Mouse (Mus musculus) stomach, postnatal 0 days (tissue): ENCODE measurements around the gene Cdcp1. TPM values are rescaled to one million over a fixed set of nuclear protein-coding genes. Genes with fewer than 3 reads are reported as not detected.

Experiments
- ATAC-seq: fragments of 200-750 bp; cut with Nextera tagmentation; 2 replicates; pipeline ENCODE4 v1.8.0; 2017; ENCODE audit not compliant: low FRiP score, low TSS enrichment
- DNase-seq: peaks from one replicate; pipeline ENCODE4 v3.0.0-alpha.2; 2016; ENCODE audit warnings: low spot score
- H3K27ac ChIP-seq: fragments of 300-500 bp; sonication (generic); replicated peaks from 2 replicates; pipeline ENCODE4 v1.5.1; 2014; ENCODE audit warnings: mild to moderate bottlenecking, control low read depth
- H3K27me3 ChIP-seq: fragments of 300-500 bp; sonication (generic); 2 replicates; pipeline ENCODE4 v1.6.1; 2014; ENCODE audit warnings: low read length; ENCODE audit not compliant: control insufficient read depth, insufficient read depth
- H3K36me3 ChIP-seq: fragments of 300-500 bp; sonication (generic); 2 replicates; pipeline ENCODE4 v1.6.1; 2014; ENCODE audit warnings: low read length, mixed read lengths; ENCODE audit not compliant: control insufficient read depth, insufficient read depth
- H3K4me1 ChIP-seq: fragments of 300-500 bp; sonication (generic); replicated peaks from 2 replicates; pipeline ENCODE4 v1.6.1; 2014; ENCODE audit warnings: antibody characterized with exemption; ENCODE audit not compliant: control insufficient read depth, insufficient read depth
- H3K4me2 ChIP-seq: fragments of 300-500 bp; sonication (generic); replicated peaks from 2 replicates; pipeline ENCODE4 v1.6.1; 2014; ENCODE audit warnings: low read depth, mild to moderate bottlenecking, control low read depth, moderate library complexity
- H3K4me3 ChIP-seq: fragments of 300-500 bp; sonication (generic); 2 replicates; pipeline ENCODE4 v1.5.1; 2014; ENCODE audit warnings: low read depth, low read length, control low read depth
- H3K9ac ChIP-seq: fragments of 300-500 bp; sonication (generic); 2 replicates; pipeline ENCODE4 v1.6.1; 2014; ENCODE audit warnings: mild to moderate bottlenecking, low read length, control low read depth, mixed read lengths
- H3K9me3 ChIP-seq: fragments of 300-500 bp; sonication (generic); 2 replicates; pipeline ENCODE4 v1.6.1; 2016; ENCODE audit warnings: low read length; ENCODE audit not compliant: control insufficient read depth
- CTCF ChIP-seq: IDR thresholded peaks from 2 replicates; pipeline ENCODE4 v1.5.1; 2016; ENCODE audit warnings: antibody characterized with exemption, low read depth, mild to moderate bottlenecking, moderate library complexity
- EP300 ChIP-seq: optimal IDR thresholded peaks from 2 replicates; pipeline ENCODE3; 2016; ENCODE audit warnings: antibody characterized with exemption
- WGBS: fragments of 180-500 bp; shearing (Covaris S2); extraction: QIAGEN DNeasy Blood & Tissue Kit; methylation state at CpG from one replicate; pipeline ENCODE4 v1.1.7; 2014; 5-methylcytosine and 5-hydroxymethylcytosine counted together
- polyA plus RNA-seq: library from polyadenylated mRNA; unstranded; fragments of >200 nt; fragmentation: Nextera tagmentation; extraction: Ambion mirVana; gene quantifications from 2 replicates; pipeline ENCODE4 v1.2.1, GENCODE M21; 2015

Gene Cdcp1
- polyA plus RNA-seq, 1 experiment from 2014 or later = 7.4 TPM

- no peak for ATAC-seq
These were observed 24.4 kb upstream of the Cdcp1 start for GRCm38 (mm10) chr9:123240271-123240670.

GRCm38 (mm10) chr9:123239651-123240050, 23.8 kb upstream of the Cdcp1 start:
- H3K4me2 ChIP-seq = no peak overlapping the region
- H3K9ac ChIP-seq = no peak overlapping the region
- WGBS = 54% methylated on average over 2 of the region's 2 CpGs
- H3K4me3 ChIP-seq = no peak overlapping the region
- no peak for ATAC-seq
- H3K36me3 ChIP-seq = no peaks in the 10 kb centered on the region
- H3K4me1 ChIP-seq = peaks cover 5% of the 10 kb centered on the region; the same call in 1 of the 2 replicates
- H3K27ac ChIP-seq = peak overlapping the region; percentile 72
- DNase-seq = no peak
- no peaks in the 10 kb centered on the region for H3K27me3 ChIP-seq
- no peak for TF ChIP-seq EP300
- no peak for TF ChIP-seq CTCF
- H3K9me3 ChIP-seq = no peaks in the 10 kb centered on the region

More at GRCm38 (mm10) chr9:123240271-123240670, 24.4 kb upstream of the Cdcp1 start:
- Histone ChIP-seq H3K4me2 (no peak overlapping the region), H3K36me3 (no peaks in the 10 kb centered on the region), H3K4me3 (no peak overlapping the region), H3K4me1 (peaks cover 5% of the 10 kb centered on the region; the same call in 1 of the 2 replicates), H3K27ac (no peak overlapping the region), H3K9me3 (no peaks in the 10 kb centered on the region), H3K27me3 (no peaks in the 10 kb centered on the region), H3K9ac (no peak overlapping the region)
- no peak for DNase-seq
- TF ChIP-seq EP300 (no peak), CTCF (no peak)
- WGBS = 95% methylated on average over 5 of the region's 5 CpGs

DNA sequence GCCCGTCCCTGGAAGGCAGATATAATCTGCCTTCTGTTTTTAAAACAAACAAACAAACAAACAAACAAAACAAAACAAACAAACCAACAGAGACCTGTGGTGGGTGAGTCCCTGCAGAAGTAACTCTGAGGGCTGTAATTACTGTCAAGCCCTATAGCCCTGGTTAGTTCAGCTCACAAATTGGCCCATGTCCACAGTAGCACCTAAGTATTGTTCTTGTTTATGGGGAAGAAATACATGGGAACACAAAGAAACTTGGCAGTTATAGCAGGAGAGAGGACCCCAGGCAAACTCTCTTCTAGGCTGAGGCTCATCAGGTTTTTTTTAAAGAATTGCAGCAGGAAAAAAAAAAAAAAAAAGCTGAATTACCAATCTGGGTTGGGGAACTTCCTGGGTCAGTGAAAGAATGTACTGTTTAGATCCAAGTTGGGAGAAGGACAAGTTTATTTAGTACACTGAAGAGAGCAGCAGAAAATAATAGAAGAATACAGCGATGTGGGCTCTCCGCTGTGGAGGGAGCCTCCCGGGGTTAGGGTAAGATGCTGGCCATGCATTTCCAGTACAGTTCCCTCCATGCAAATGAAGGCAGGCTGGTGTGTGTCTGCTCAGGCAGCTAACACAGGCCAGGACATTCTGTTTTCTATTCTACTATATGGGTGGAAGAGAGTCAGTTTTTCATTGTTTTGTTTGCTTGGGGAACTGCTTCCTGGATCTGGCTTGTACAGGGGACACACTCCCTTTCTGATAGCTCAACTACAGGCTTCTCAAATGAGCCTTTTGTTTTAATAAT, 22.6 kb upstream of the Cdcp1 start:
- Histone ChIP-seq H3K4me3 (no peak overlapping the region), H3K4me1 (peaks cover 5% of the 10 kb centered on the region; the same call in 1 of the 2 replicates), H3K27me3 (no peaks in the 10 kb centered on the region), H3K9me3 (no peaks in the 10 kb centered on the region), H3K9ac (no peak overlapping the region), H3K27ac (peak overlapping the region; percentile 72), H3K36me3 (no peaks in the 10 kb centered on the region), H3K4me2 (peak overlapping the region; percentile 14; the same call in 1 of the 2 replicates)
- DNase-seq (no peak), ATAC-seq (peak; percentile 38; the same call in 1 of the 2 replicates)
- TF ChIP-seq EP300 = no peak
- TF ChIP-seq CTCF = no peak
- 42% methylated on average over 4 of the region's 4 CpGs for WGBS

GRCm38 (mm10) chr9:123237739-123238138, 21.9 kb upstream of the Cdcp1 start:
- peak overlapping the region; percentile 14; the same call in 1 of the 2 replicates for H3K4me2 ChIP-seq
- H3K27ac ChIP-seq = peak overlapping the region; percentile 72; the same call in 1 of the 2 replicates
- ATAC-seq = peak; percentile 69
- H3K27me3 ChIP-seq = no peaks in the 10 kb centered on the region
- no peak overlapping the region for H3K4me3 ChIP-seq
- peaks cover 5% of the 10 kb centered on the region; the same call in 1 of the 2 replicates for H3K4me1 ChIP-seq
- peak; percentile 52 for DNase-seq
- TF ChIP-seq EP300 (no peak), CTCF (peak; percentile 28; the same call in 1 of the 2 replicates)
- 24% methylated on average over 2 of the region's 2 CpGs for WGBS
- H3K9me3 ChIP-seq = no peaks in the 10 kb centered on the region
- no peak overlapping the region for H3K9ac ChIP-seq
- H3K36me3 ChIP-seq = no peaks in the 10 kb centered on the region

DNA sequence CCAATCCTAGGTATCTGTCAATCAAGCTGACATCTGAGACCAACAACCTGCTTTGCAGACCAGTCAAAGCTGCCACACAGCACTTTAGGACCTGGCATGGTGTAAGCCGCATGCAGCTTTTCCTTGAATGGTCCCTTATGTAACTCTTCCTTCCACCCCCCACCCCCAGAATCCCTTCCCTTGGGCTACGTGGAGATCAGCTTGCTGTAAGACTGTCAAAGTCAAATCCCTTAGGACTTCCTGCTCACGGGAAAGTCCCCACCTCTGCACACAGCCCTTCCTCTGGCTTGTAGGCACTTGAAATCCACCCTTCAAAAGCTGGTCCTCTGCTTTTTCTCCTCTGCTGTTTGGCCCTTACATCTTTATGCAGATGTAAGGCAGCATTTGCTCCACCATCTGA, 19.8 kb upstream of the Cdcp1 start:
- peaks cover 5% of the 10 kb centered on the region; the same call in 1 of the 2 replicates for H3K4me1 ChIP-seq
- ATAC-seq (no peak), DNase-seq (no peak)
- H3K27me3 ChIP-seq = no peaks in the 10 kb centered on the region
- no peak overlapping the region for H3K4me2 ChIP-seq
- H3K9ac ChIP-seq = no peak overlapping the region
- H3K27ac ChIP-seq = no peak overlapping the region
- no peaks in the 10 kb centered on the region for H3K36me3 ChIP-seq
- TF ChIP-seq CTCF (no peak), EP300 (no peak)
- H3K9me3 ChIP-seq = no peaks in the 10 kb centered on the region
- no peak overlapping the region for H3K4me3 ChIP-seq
- 39% methylated on average over 3 of the region's 3 CpGs for WGBS

GRCm38 (mm10) chr9:123229826-123230225, 14.0 kb upstream of the Cdcp1 start:
- no peak overlapping the region for H3K4me2 ChIP-seq
- H3K4me1 ChIP-seq = no peaks in the 10 kb centered on the region
- H3K27ac ChIP-seq = no peak overlapping the region
- no peak for DNase-seq
- no peak for ATAC-seq
- H3K27me3 ChIP-seq = no peaks in the 10 kb centered on the region
- WGBS = 66% methylated on average over 4 of the region's 4 CpGs
- H3K9ac ChIP-seq = no peak overlapping the region
- TF ChIP-seq CTCF (no peak), EP300 (no peak)
- no peaks in the 10 kb centered on the region for H3K9me3 ChIP-seq
- no peak overlapping the region for H3K4me3 ChIP-seq
- no peaks in the 10 kb centered on the region for H3K36me3 ChIP-seq
